Mouse (Mus musculus) G1E-ER4 (cell line): ENCODE results near the gene Grsf1. TPM values are rescaled to one million over a fixed set of nuclear protein-coding genes. Genes with fewer than 3 reads are reported as not detected.

Source experiments
- GATA1 ChIP-seq: IDR thresholded peaks from one replicate; pipeline ENCODE4 v1.8.0; 2012; ENCODE audit warnings: low read length, inconsistent platforms
- polyA plus RNA-seq: library from polyadenylated mRNA; stranded (reverse); fragments of >175 nt; gene quantifications from 2 replicates; pipeline ENCODE4 v1.2.3, GENCODE M21; 2012

The Grsf1 gene
- polyA plus RNA-seq, 1 experiment, result 76.2 TPM

DNA sequence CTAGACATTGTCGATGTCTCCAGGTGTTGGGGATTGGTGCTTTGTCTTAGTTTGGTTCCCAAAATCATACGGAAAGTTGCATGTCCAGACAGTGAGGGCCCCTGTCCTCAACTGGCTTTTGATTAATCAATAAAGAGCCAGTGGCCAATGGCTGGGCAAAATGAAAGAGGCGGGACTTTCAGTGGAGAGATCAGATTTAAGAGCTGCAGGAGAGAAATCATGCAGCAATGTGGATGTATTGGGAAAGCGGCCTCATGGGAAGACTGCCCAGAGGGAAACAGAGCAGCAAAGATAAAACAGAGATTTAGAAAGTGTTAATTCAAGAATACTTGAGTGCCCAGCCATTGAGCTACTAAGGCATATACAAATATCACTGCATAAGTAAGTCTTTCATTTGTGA is 16.6 kb upstream of the Grsf1 start:
- no peak for TF ChIP-seq GATA1

GRCm38 (mm10) chr5:88691506-88692095 is 15.6 kb upstream of the Grsf1 start:
- TF ChIP-seq GATA1, result no peak

- no peak for TF ChIP-seq GATA1
Measured at GRCm38 (mm10) chr5:88690681-88691505, 14.9 kb upstream of the Grsf1 start.

DNA sequence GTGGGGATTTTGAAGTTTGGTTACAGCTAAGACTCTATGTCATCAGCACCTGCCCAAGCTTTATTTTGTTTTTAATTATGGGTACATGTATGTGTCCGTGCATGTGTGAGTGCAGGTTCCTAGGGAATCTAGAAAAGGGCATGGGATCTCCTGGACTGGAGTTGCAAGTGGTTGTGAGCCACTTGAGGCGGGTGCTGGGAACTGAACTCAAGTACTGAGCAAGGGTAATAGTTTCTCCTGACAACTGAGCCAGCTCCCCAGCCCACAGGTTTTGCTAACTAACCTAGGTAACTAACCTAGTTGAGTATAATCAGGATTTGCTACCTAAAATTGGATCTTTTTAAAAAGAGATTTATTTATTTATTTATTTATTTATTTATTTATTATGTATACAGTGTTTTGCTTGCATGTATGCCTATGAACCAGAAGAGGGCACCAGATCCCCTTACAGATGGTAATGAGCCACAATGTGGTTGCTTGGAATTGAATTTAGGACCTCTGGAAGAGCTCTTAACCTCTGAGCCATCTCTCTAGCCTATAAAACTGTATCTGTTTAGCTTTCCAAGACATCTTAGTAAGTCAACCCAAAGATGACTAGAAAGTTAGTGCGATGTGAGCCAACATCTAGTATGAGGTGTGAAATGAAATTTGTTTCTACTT is 13.4 kb upstream of the Grsf1 start:
- no peak for TF ChIP-seq GATA1

GRCm38 (mm10) chr5:88688583-88689187 is 12.7 kb upstream of the Grsf1 start:
- no peak for TF ChIP-seq GATA1

- no peak for TF ChIP-seq GATA1
Measured at GRCm38 (mm10) chr5:88687996-88688406, 12.0 kb upstream of the Grsf1 start.

- no peak for TF ChIP-seq GATA1
Measured at GRCm38 (mm10) chr5:88685745-88686299, 9.9 kb upstream of the Grsf1 start.

DNA sequence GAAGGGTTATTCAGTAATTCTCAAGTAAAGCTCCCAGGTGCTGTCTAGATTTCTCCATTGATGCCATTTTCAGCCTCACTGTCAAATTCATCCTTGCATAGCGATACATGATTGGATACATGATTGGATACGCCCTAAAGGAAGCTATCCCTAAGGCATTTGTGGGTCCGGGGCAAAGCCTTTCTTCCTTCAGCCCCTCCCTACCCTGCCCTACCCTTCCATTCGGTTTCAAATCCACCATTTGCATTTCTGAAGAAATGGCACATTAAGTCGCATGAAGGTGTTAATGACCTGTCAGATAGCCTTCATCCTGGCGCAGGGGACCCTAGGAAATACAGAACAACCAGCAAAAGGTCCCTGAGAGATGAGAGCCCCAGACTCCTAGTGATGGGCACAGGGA is 9.3 kb upstream of the Grsf1 start:
- no peak for TF ChIP-seq GATA1

GRCm38 (mm10) chr5:88684226-88684625 is 8.3 kb upstream of the Grsf1 start:
- TF ChIP-seq GATA1, result no peak

DNA sequence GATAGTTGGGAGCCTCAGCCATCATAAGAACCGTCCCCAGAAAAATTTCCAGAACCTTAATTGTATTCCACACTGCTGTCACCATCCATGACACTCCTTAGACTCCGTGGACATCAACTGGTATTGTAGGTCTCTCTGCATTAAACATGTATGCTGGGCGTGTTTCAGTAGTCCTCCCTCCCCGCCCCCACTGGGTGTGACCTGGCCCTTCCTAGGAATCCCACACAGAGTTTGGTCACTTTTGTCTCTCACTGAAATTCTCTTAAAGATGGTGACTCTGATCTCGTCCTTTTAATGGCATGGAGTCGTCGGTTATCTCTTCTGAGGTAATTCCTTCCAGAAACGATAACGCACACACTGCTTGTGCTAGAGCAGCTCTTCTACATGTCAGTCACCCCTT is 7.7 kb upstream of the Grsf1 start:
- TF ChIP-seq GATA1, result no peak

GRCm38 (mm10) chr5:88680567-88680966 is 4.6 kb upstream of the Grsf1 start:
- TF ChIP-seq GATA1, result no peak

GRCm38 (mm10) chr5:88679341-88679740 is 3.4 kb upstream of the Grsf1 start:
- no peak for TF ChIP-seq GATA1

GRCm38 (mm10) chr5:88678929-88679328 is 3.0 kb upstream of the Grsf1 start:
- no peak for TF ChIP-seq GATA1

DNA sequence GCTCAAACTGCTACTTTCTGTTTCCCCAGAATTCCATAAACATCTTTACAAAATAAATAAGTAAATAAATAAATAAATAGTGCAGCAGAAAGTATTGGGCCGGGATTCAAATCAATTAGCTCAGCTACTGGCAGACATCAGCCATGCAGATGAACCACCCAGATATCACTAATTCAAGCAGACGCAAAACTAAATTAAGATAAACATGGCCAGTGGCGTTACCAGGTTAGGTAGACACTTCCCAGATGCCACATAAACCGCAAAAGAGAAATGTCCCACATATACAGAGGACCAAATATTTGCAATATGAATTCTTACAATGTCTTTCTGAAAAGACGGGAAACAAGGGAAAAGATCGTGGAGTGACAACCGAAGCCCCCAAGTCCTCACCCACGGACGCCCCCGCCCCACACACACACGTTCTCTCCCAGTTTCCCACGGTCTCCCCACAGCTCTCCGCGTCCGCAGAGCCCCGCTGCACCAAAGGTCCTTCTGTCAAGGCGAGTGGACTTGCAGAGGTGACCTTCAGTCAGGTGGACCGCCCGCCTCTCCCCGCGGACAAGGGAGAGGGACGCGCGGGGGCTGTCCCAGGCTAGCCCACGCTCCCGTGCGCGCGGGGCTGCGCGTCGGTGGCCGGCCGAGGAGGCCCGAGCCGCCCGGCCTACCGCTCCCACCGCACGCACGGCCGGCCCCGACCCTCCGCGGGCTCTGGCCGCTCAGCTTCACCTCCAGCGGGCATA is 1.1 kb downstream of the Grsf1 start:
- peak; percentile 4 for TF ChIP-seq GATA1

DNA sequence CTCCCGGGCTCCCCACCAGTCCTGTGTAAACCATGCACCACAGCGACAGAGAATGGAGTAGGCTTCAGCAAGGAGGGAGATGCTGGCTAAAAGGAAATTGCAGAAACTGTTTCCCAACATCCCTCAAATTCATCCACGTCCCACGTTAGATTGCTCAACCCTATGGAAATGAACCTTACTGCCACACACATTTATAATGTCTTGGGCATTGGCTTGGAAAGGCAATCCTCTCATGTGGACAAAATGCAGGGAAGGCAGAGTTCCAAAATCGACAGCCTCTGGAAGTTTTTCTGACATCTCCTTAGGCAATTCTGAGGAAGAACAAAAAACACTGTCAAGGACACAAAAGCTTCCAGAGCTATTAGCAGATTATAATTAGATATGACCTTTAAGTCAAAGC is 12.1 kb downstream of the Grsf1 start:
- TF ChIP-seq GATA1, result no peak
